Mouse (Mus musculus): ENCODE measurements around the gene Hist1h4b. TPM values are rescaled to one million over a fixed set of nuclear protein-coding genes. Genes with fewer than 3 reads are reported as not detected.
"Not testable (repeated sequence)": the region's sequence is repeated elsewhere in the genome, so short reads cannot be mapped to it uniquely, and the experiment has no call there.

Hist1h4b gene
- 4.6 and 6.0 TPM in 2 replicates for polyA plus RNA-seq (2015; fragmentation: Nextera tagmentation; extraction: Ambion mirVana)

- Histone ChIP-seq H3K4me2 (replicated peaks; ENCODE audit: low read depth, low read length) (peak within 1 kb of the TSS; percentile 77), H3K27ac (ENCODE audit: low read length) (peak within 1 kb of the TSS; percentile 97), H3K4me1 (ENCODE audit: insufficient read depth, low read length) (peaks cover 15% of the 10 kb centered on the region), H3K9me3 (ENCODE audit: low read length) (no peaks in the 10 kb centered on the region), H3K27me3 (ENCODE audit: insufficient read depth, low read length) (no peaks in the 10 kb centered on the region), H3K4me3 (ENCODE audit: low read length) (peak within 1 kb of the TSS; percentile 51), H3K36me3 (ENCODE audit: insufficient read depth, low read length) (no peaks in the 10 kb centered on the region), H3K9ac (replicated peaks; ENCODE audit: low read length) (peak within 1 kb of the TSS; percentile 77)
- WGBS, result under 1% methylated on average over 17 of the region's 22 CpGs
- peak; percentile 83 for ATAC-seq (ENCODE audit: low FRiP score, low TSS enrichment)
These were observed at the start of gene Hist1h4b for GRCm38 (mm10) chr13:23756790-23757189. Hist1h4b (plus strand) TSS chr13:23757013.

GRCm38 (mm10) chr13:23708041-23708440 is 48.8 kb upstream of the Hist1h4b start:
- Histone ChIP-seq H3K4me2 (replicated peaks; ENCODE audit: low read depth, low read length) (no peak overlapping the region), H3K36me3 (ENCODE audit: insufficient read depth, low read length) (no peaks in the 10 kb centered on the region), H3K27me3 (ENCODE audit: insufficient read depth, low read length) (no peaks in the 10 kb centered on the region), H3K9me3 (ENCODE audit: low read length) (no peaks in the 10 kb centered on the region), H3K4me1 (ENCODE audit: insufficient read depth, low read length) (peaks cover 7% of the 10 kb centered on the region; the same call in 1 of the 2 replicates), H3K27ac (ENCODE audit: low read length) (no peak overlapping the region), H3K9ac (replicated peaks; ENCODE audit: low read length) (no peak overlapping the region), H3K4me3 (ENCODE audit: low read length) (no peak overlapping the region)
- WGBS, result 88% methylated on average over 4 of the region's 4 CpGs
- ATAC-seq (ENCODE audit: low FRiP score, low TSS enrichment), result no peak

- Histone ChIP-seq H3K27ac (ENCODE audit: low read length) (no peak overlapping the region), H3K9me3 (ENCODE audit: low read length) (no peaks in the 10 kb centered on the region), H3K4me3 (ENCODE audit: low read length) (no peak overlapping the region), H3K27me3 (ENCODE audit: insufficient read depth, low read length) (no peaks in the 10 kb centered on the region), H3K36me3 (ENCODE audit: insufficient read depth, low read length) (no peaks in the 10 kb centered on the region), H3K9ac (replicated peaks; ENCODE audit: low read length) (no peak overlapping the region), H3K4me1 (ENCODE audit: insufficient read depth, low read length) (peaks cover 7% of the 10 kb centered on the region; the same call in 1 of the 2 replicates), H3K4me2 (replicated peaks; ENCODE audit: low read depth, low read length) (no peak overlapping the region)
- no peak for ATAC-seq (ENCODE audit: low FRiP score, low TSS enrichment)
- 74% methylated on average over 4 of the region's 4 CpGs for WGBS
These were observed 48.2 kb upstream of the Hist1h4b start for GRCm38 (mm10) chr13:23708654-23709053.

GRCm38 (mm10) chr13:23709714-23710373 is 47.0 kb upstream of the Hist1h4b start:
- Histone ChIP-seq H3K9me3 (ENCODE audit: low read length) (no peaks in the 10 kb centered on the region), H3K9ac (replicated peaks; ENCODE audit: low read length) (peak overlapping the region; percentile 67), H3K27me3 (ENCODE audit: insufficient read depth, low read length) (no peaks in the 10 kb centered on the region), H3K4me1 (ENCODE audit: insufficient read depth, low read length) (peaks cover 7% of the 10 kb centered on the region; the same call in 1 of the 2 replicates), H3K27ac (ENCODE audit: low read length) (no peak overlapping the region), H3K4me2 (replicated peaks; ENCODE audit: low read depth, low read length) (peak overlapping the region; percentile 69), H3K36me3 (ENCODE audit: insufficient read depth, low read length) (no peaks in the 10 kb centered on the region), H3K4me3 (ENCODE audit: low read length) (peak overlapping the region; percentile 50)
- 26% methylated on average over 13 of the region's 15 CpGs for WGBS
- no peak for ATAC-seq (ENCODE audit: low FRiP score, low TSS enrichment)

- H3K4me1 ChIP-seq (ENCODE audit: insufficient read depth, low read length), result peaks cover 7% of the 10 kb centered on the region; the same call in 1 of the 2 replicates
- peak; percentile 78 for ATAC-seq (ENCODE audit: low FRiP score, low TSS enrichment)
- 1% methylated on average over 17 of the region's 17 CpGs for WGBS
These were observed 46.3 kb upstream of the Hist1h4b start, which contains the start of gene Hfe for GRCm38 (mm10) chr13:23710374-23711089. Hfe (minus strand) TSS chr13:23710854.

GRCm38 (mm10) chr13:23716261-23717042 is 40.4 kb upstream of the Hist1h4b start:
- H3K9ac ChIP-seq (replicated peaks; ENCODE audit: low read length), result no peak overlapping the region
- WGBS, result 87% methylated on average over 5 of the region's 5 CpGs
- no peak overlapping the region for H3K27ac ChIP-seq (ENCODE audit: low read length)
- H3K4me2 ChIP-seq (replicated peaks; ENCODE audit: low read depth, low read length), result no peak overlapping the region
- no peak for ATAC-seq (ENCODE audit: low FRiP score, low TSS enrichment)
- no peaks in the 10 kb centered on the region for H3K27me3 ChIP-seq (ENCODE audit: insufficient read depth, low read length)
- no peaks in the 10 kb centered on the region for H3K9me3 ChIP-seq (ENCODE audit: low read length)
- no peak overlapping the region for H3K4me3 ChIP-seq (ENCODE audit: low read length)
- no peaks in the 10 kb centered on the region for H3K4me1 ChIP-seq (ENCODE audit: insufficient read depth, low read length)
- H3K36me3 ChIP-seq (ENCODE audit: insufficient read depth, low read length), result no peaks in the 10 kb centered on the region

More at GRCm38 (mm10) chr13:23710374-23711089, 46.3 kb upstream of the Hist1h4b start, which contains the start of gene Hfe:
- no peaks in the 10 kb centered on the region for H3K36me3 ChIP-seq (ENCODE audit: insufficient read depth, low read length)
- H3K4me3 ChIP-seq (ENCODE audit: low read length), result peak within 1 kb of the TSS; percentile 50
- peak within 1 kb of the TSS; percentile 67 for H3K9ac ChIP-seq (replicated peaks; ENCODE audit: low read length)
- H3K9me3 ChIP-seq (ENCODE audit: low read length), result no peaks in the 10 kb centered on the region
- H3K4me2 ChIP-seq (replicated peaks; ENCODE audit: low read depth, low read length), result peak within 1 kb of the TSS; percentile 69
- H3K27ac ChIP-seq (ENCODE audit: low read length), result no peak within 1 kb of the TSS; the same call in 1 of the 2 replicates
- H3K27me3 ChIP-seq (ENCODE audit: insufficient read depth, low read length), result no peaks in the 10 kb centered on the region

GRCm38 (mm10) chr13:23717176-23717575 is 39.6 kb upstream of the Hist1h4b start:
- Histone ChIP-seq H3K27ac (ENCODE audit: low read length) (no peak overlapping the region), H3K36me3 (ENCODE audit: insufficient read depth, low read length) (no peaks in the 10 kb centered on the region), H3K4me3 (ENCODE audit: low read length) (no peak overlapping the region), H3K9ac (replicated peaks; ENCODE audit: low read length) (no peak overlapping the region), H3K4me2 (replicated peaks; ENCODE audit: low read depth, low read length) (no peak overlapping the region), H3K9me3 (ENCODE audit: low read length) (no peaks in the 10 kb centered on the region), H3K27me3 (ENCODE audit: insufficient read depth, low read length) (no peaks in the 10 kb centered on the region), H3K4me1 (ENCODE audit: insufficient read depth, low read length) (no peaks in the 10 kb centered on the region)
- ATAC-seq (ENCODE audit: low FRiP score, low TSS enrichment), result no peak
- 55% methylated on average over 11 of the region's 11 CpGs for WGBS

- H3K9me3 ChIP-seq (ENCODE audit: low read length); H3K9ac ChIP-seq (replicated peaks; ENCODE audit: low read length); H3K4me1 ChIP-seq (ENCODE audit: insufficient read depth, low read length); H3K4me3 ChIP-seq (ENCODE audit: low read length); H3K27ac ChIP-seq (ENCODE audit: low read length); H3K27me3 ChIP-seq (ENCODE audit: insufficient read depth, low read length); H3K4me2 ChIP-seq (replicated peaks; ENCODE audit: low read depth, low read length); ATAC-seq (ENCODE audit: low FRiP score, low TSS enrichment); H3K36me3 ChIP-seq (ENCODE audit: insufficient read depth, low read length): not testable (repeated sequence)
- WGBS, result 28% methylated on average over 2 of the region's 2 CpGs
These were observed 39.1 kb upstream of the Hist1h4b start for GRCm38 (mm10) chr13:23717593-23718245.

GRCm38 (mm10) chr13:23724239-23724638 is 32.6 kb upstream of the Hist1h4b start:
- Histone ChIP-seq H3K4me2 (replicated peaks; ENCODE audit: low read depth, low read length) (no peak overlapping the region), H3K9me3 (ENCODE audit: low read length) (no peaks in the 10 kb centered on the region), H3K4me3 (ENCODE audit: low read length) (no peak overlapping the region), H3K27me3 (ENCODE audit: insufficient read depth, low read length) (no peaks in the 10 kb centered on the region), H3K36me3 (ENCODE audit: insufficient read depth, low read length) (no peaks in the 10 kb centered on the region), H3K27ac (ENCODE audit: low read length) (no peak overlapping the region), H3K4me1 (ENCODE audit: insufficient read depth, low read length) (no peaks in the 10 kb centered on the region), H3K9ac (replicated peaks; ENCODE audit: low read length) (no peak overlapping the region)
- WGBS, result 81% methylated on average over 4 of the region's 4 CpGs
- ATAC-seq (ENCODE audit: low FRiP score, low TSS enrichment), result no peak

Measured in kidney, embryonic 16.5 days (tissue).